Mouse (Mus musculus) limb, embryonic 15.5 days (tissue): ENCODE data around the gene Dock4. TPM values are rescaled to one million over a fixed set of nuclear protein-coding genes. Genes with fewer than 3 reads are reported as not detected.

ENCODE experiments used
- ATAC-seq: fragments of 200-750 bp; cut with Nextera tagmentation; 2 replicates; pipeline ENCODE4 v1.8.0; 2017; ENCODE audit warnings: low read depth, moderate TSS enrichment; ENCODE audit not compliant: insufficient number of reproducible peaks, low FRiP score, low TSS enrichment
- H3K27ac ChIP-seq: fragments of 300-500 bp; sonication (generic); 2 replicates; pipeline ENCODE4 v1.5.1; 2015; ENCODE audit warnings: moderate library complexity, mild to moderate bottlenecking, inconsistent platforms
- H3K27me3 ChIP-seq: fragments of 300-500 bp; sonication (generic); 2 replicates; pipeline ENCODE4 v1.6.1; 2015; ENCODE audit warnings: inconsistent platforms
- H3K36me3 ChIP-seq: fragments of 300-500 bp; sonication (generic); 2 replicates; pipeline ENCODE4 v1.6.1; 2015; ENCODE audit warnings: inconsistent platforms
- H3K4me1 ChIP-seq: fragments of 300-500 bp; sonication (generic); 2 replicates; pipeline ENCODE4 v1.6.1; 2015; ENCODE audit warnings: inconsistent platforms
- H3K4me2 ChIP-seq: fragments of 300-500 bp; sonication (generic); 2 replicates; pipeline ENCODE4 v1.6.1; 2015; ENCODE audit warnings: mild to moderate bottlenecking, inconsistent platforms
- H3K4me3 ChIP-seq: fragments of 300-500 bp; sonication (generic); 2 replicates; pipeline ENCODE4 v1.5.1; 2015; ENCODE audit warnings: mild to moderate bottlenecking, inconsistent platforms
- H3K9ac ChIP-seq: fragments of 300-500 bp; sonication (generic); 2 replicates; pipeline ENCODE4 v1.6.1; 2015; ENCODE audit warnings: inconsistent platforms
- H3K9me3 ChIP-seq: fragments of 300-500 bp; sonication (generic); 2 replicates; pipeline ENCODE4 v1.6.1; 2016; ENCODE audit warnings: inconsistent platforms
- WGBS: fragments of 180-500 bp; shearing (Covaris S2); methylation state at CpG from one replicate; pipeline ENCODE4 v1.1.7; 2015; 5-methylcytosine and 5-hydroxymethylcytosine counted together
- polyA plus RNA-seq: library from polyadenylated mRNA; unstranded; fragments of >200 nt; fragmentation: Nextera tagmentation; extraction: Ambion mirVana; gene quantifications from 2 replicates; pipeline ENCODE4 v1.2.1, GENCODE M21; 2015

Dock4 gene
- polyA plus RNA-seq, 1 experiment from 2014 or later = 13.6 TPM

GRCm38 (mm10) chr12:40498250-40498671, 52.5 kb downstream of the Dock4 start:
- H3K4me2 ChIP-seq = no peak overlapping the region
- H3K4me1 ChIP-seq = peaks cover 19% of the 10 kb centered on the region
- WGBS = 62% methylated on average over 7 of the region's 7 CpGs
- no peaks in the 10 kb centered on the region for H3K27me3 ChIP-seq
- H3K9me3 ChIP-seq = no peaks in the 10 kb centered on the region
- H3K27ac ChIP-seq = no peak overlapping the region
- no peak overlapping the region for H3K4me3 ChIP-seq
- no peak for ATAC-seq
- H3K36me3 ChIP-seq = no peaks in the 10 kb centered on the region
- no peak overlapping the region for H3K9ac ChIP-seq

GRCm38 (mm10) chr12:40498928-40499626, 53.3 kb downstream of the Dock4 start:
- Histone ChIP-seq H3K27ac (no peak overlapping the region), H3K9ac (no peak overlapping the region), H3K4me3 (no peak overlapping the region), H3K4me1 (peaks cover 20% of the 10 kb centered on the region), H3K4me2 (no peak overlapping the region), H3K27me3 (no peaks in the 10 kb centered on the region), H3K9me3 (no peaks in the 10 kb centered on the region), H3K36me3 (no peaks in the 10 kb centered on the region)
- WGBS = 61% methylated on average over 15 of the region's 15 CpGs
- ATAC-seq = no peak

DNA sequence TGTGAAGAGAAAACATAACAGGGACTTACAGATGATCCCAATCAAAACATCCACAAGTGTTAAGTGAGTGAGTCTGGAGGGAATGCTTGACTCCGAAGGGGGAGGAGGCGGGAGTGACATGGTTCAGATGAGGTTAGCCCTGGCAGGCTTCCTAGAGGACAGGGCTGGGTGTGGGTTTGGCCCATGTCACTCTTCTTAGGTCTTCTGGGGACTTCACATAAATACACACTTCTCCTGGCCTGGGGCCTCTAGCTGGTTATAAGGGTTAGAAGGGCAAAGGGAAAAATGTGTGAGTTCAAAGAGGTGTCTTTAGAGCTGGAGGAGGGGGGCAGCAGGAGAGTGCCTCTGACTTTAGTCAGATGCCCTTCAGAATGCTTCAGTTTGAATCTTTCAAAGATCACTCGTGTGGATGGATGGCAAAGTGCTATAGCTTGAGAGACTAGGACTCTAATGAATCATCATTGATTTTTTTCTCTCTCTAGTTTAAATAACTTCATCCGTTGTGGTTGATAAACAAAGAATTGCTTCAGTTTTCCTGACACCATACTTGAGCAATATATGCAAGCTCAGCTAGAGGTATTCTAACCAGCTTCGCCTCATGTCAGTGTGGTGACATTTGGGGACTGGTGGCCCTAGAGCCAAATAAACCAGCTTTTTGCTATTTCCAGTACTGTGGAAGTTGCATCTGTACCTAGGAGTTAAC, 54.0 kb downstream of the Dock4 start:
- peaks cover 26% of the 10 kb centered on the region for H3K4me1 ChIP-seq
- no peaks in the 10 kb centered on the region for H3K9me3 ChIP-seq
- H3K4me2 ChIP-seq = no peak overlapping the region
- 0 out of 2 replicates have a peak, but pooled peaks have one; percentile 55 for ATAC-seq
- no peaks in the 10 kb centered on the region for H3K27me3 ChIP-seq
- no peak overlapping the region for H3K27ac ChIP-seq
- no peaks in the 10 kb centered on the region for H3K36me3 ChIP-seq
- 50% methylated on average over 5 of the region's 5 CpGs for WGBS
- no peak overlapping the region for H3K9ac ChIP-seq
- H3K4me3 ChIP-seq = no peak overlapping the region

GRCm38 (mm10) chr12:40501141-40501540, 55.4 kb downstream of the Dock4 start:
- 86% methylated on average over 1 of the region's 1 CpGs for WGBS
- no peak overlapping the region for H3K4me2 ChIP-seq
- no peaks in the 10 kb centered on the region for H3K36me3 ChIP-seq
- H3K9me3 ChIP-seq = no peaks in the 10 kb centered on the region
- H3K4me1 ChIP-seq = peaks cover 28% of the 10 kb centered on the region
- ATAC-seq = no peak
- no peak overlapping the region for H3K9ac ChIP-seq
- no peak overlapping the region for H3K27ac ChIP-seq
- H3K27me3 ChIP-seq = no peaks in the 10 kb centered on the region
- no peak overlapping the region for H3K4me3 ChIP-seq

GRCm38 (mm10) chr12:40503520-40503919, 57.8 kb downstream of the Dock4 start:
- no peaks in the 10 kb centered on the region for H3K27me3 ChIP-seq
- H3K9me3 ChIP-seq = no peaks in the 10 kb centered on the region
- no peak for ATAC-seq
- no peak overlapping the region for H3K27ac ChIP-seq
- H3K36me3 ChIP-seq = no peaks in the 10 kb centered on the region
- H3K4me2 ChIP-seq = no peak overlapping the region
- H3K4me1 ChIP-seq = peaks cover 23% of the 10 kb centered on the region
- H3K4me3 ChIP-seq = no peak overlapping the region
- WGBS = 18% methylated on average over 3 of the region's 3 CpGs
- no peak overlapping the region for H3K9ac ChIP-seq

DNA sequence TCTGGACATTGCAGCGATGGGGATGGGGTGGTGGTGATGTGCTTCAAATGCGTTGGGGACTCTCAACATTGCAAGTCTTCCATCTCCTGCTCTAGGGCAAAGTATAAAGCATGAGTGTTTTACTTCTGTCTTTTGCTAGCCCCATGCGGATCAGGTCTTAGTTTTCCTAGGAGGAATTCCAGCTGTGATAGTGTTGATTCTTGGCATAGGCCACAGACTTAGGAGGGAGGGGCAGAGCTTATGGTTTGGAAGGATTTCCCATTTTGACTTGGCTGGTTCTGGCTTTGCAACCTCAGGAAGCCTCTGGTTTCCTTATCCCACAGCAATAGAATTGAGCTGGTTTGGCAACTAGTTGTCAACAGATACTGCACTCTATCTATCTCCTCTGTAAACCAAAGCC, 58.9 kb downstream of the Dock4 start:
- Histone ChIP-seq H3K9ac (no peak overlapping the region), H3K27me3 (no peaks in the 10 kb centered on the region), H3K4me3 (no peak overlapping the region), H3K4me1 (peaks cover 11% of the 10 kb centered on the region), H3K9me3 (no peaks in the 10 kb centered on the region), H3K36me3 (no peaks in the 10 kb centered on the region), H3K27ac (no peak overlapping the region), H3K4me2 (no peak overlapping the region)
- no peak for ATAC-seq
- 65% methylated on average over 3 of the region's 3 CpGs for WGBS

GRCm38 (mm10) chr12:40507823-40508390, 62.2 kb downstream of the Dock4 start:
- H3K4me2 ChIP-seq = no peak overlapping the region
- H3K4me3 ChIP-seq = no peak overlapping the region
- WGBS = 86% methylated on average over 4 of the region's 4 CpGs
- no peak overlapping the region for H3K27ac ChIP-seq
- H3K4me1 ChIP-seq = peaks cover 14% of the 10 kb centered on the region
- ATAC-seq = no peak
- H3K27me3 ChIP-seq = no peaks in the 10 kb centered on the region; the same call in 1 of the 2 replicates
- no peaks in the 10 kb centered on the region for H3K36me3 ChIP-seq
- no peak overlapping the region for H3K9ac ChIP-seq
- no peaks in the 10 kb centered on the region for H3K9me3 ChIP-seq

DNA sequence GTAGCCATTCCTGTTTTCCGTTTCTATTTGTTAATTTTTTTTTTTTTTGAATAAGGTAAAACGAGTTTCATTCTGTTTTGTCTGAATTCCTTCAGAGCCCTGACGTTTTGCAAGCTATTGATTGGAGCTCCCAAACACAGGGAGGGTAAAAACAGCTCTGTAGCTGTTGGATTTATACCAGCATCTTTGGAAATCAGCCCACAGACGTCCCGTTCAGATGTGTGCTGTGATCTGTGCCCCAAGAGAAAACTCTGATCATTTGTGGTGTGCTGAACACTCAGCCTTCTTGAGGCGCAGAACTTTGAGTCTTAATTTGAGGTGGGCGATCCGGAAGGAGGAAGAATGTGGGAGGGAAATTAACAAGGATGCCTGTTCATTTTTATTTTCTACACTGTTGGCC, 62.7 kb downstream of the Dock4 start:
- Histone ChIP-seq H3K4me2 (no peak overlapping the region), H3K4me1 (peaks cover 13% of the 10 kb centered on the region), H3K36me3 (no peaks in the 10 kb centered on the region), H3K27me3 (no peaks in the 10 kb centered on the region; the same call in 1 of the 2 replicates), H3K27ac (no peak overlapping the region), H3K9me3 (no peaks in the 10 kb centered on the region), H3K9ac (no peak overlapping the region), H3K4me3 (no peak overlapping the region)
- WGBS = 34% methylated on average over 8 of the region's 8 CpGs
- no peak for ATAC-seq

- H3K4me3 ChIP-seq = no peak overlapping the region
- H3K4me1 ChIP-seq = peaks cover 4% of the 10 kb centered on the region
- 70% methylated on average over 8 of the region's 8 CpGs for WGBS
- no peak overlapping the region for H3K9ac ChIP-seq
- no peak for ATAC-seq
- no peaks in the 10 kb centered on the region; the same call in 1 of the 2 replicates for H3K27me3 ChIP-seq
- no peak overlapping the region for H3K27ac ChIP-seq
- H3K4me2 ChIP-seq = no peak overlapping the region
- no peaks in the 10 kb centered on the region for H3K36me3 ChIP-seq
- no peaks in the 10 kb centered on the region for H3K9me3 ChIP-seq
These were observed 66.1 kb downstream of the Dock4 start for GRCm38 (mm10) chr12:40511643-40512369.

DNA sequence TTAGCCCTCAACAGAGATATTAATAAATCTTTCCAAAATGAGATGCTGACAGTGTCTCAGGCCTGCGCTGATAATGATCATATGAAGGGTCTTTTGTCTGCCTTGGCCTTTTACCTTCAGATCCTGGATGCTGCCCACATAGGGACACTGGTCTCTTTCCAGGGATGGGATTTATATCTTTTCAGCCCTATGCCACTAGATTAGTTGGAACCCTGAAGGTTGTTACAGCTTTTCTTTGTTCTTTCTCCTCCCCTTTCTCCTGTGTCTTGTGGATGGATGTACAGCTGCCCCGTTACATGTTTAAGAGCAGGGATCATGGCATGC, 66.6 kb downstream of the Dock4 start:
- WGBS = 82% methylated on average over 2 of the region's 2 CpGs
- Histone ChIP-seq H3K27ac (no peak overlapping the region), H3K4me1 (peaks cover 4% of the 10 kb centered on the region), H3K27me3 (no peaks in the 10 kb centered on the region; the same call in 1 of the 2 replicates), H3K36me3 (no peaks in the 10 kb centered on the region), H3K9ac (no peak overlapping the region), H3K9me3 (no peaks in the 10 kb centered on the region), H3K4me2 (no peak overlapping the region), H3K4me3 (no peak overlapping the region)
- ATAC-seq = no peak

- WGBS = 65% methylated on average over 7 of the region's 7 CpGs
- no peak for ATAC-seq
- H3K36me3 ChIP-seq = no peaks in the 10 kb centered on the region
These were observed 67.2 kb downstream of the Dock4 start for GRCm38 (mm10) chr12:40512994-40513393.

GRCm38 (mm10) chr12:40514021-40514420, 68.3 kb downstream of the Dock4 start:
- no peak for ATAC-seq
- H3K27me3 ChIP-seq = no peaks in the 10 kb centered on the region; the same call in 1 of the 2 replicates
- H3K4me1 ChIP-seq = peaks cover 4% of the 10 kb centered on the region
- H3K27ac ChIP-seq = no peak overlapping the region
- H3K9ac ChIP-seq = no peak overlapping the region
- WGBS = 47% methylated on average over 6 of the region's 6 CpGs
- no peak overlapping the region for H3K4me3 ChIP-seq
- no peaks in the 10 kb centered on the region for H3K36me3 ChIP-seq
- H3K4me2 ChIP-seq = no peak overlapping the region
- H3K9me3 ChIP-seq = no peaks in the 10 kb centered on the region

More at GRCm38 (mm10) chr12:40512994-40513393, 67.2 kb downstream of the Dock4 start:
- peaks cover 4% of the 10 kb centered on the region for H3K4me1 ChIP-seq
- no peak overlapping the region for H3K4me2 ChIP-seq
- H3K27ac ChIP-seq = no peak overlapping the region
- H3K27me3 ChIP-seq = no peaks in the 10 kb centered on the region; the same call in 1 of the 2 replicates
- no peak overlapping the region for H3K9ac ChIP-seq
- no peak overlapping the region for H3K4me3 ChIP-seq
- H3K9me3 ChIP-seq = no peaks in the 10 kb centered on the region
